Mouse (Mus musculus): ENCODE results near the gene Glud1. TPM values are rescaled to one million over a fixed set of nuclear protein-coding genes. Genes with fewer than 3 reads are reported as not detected.

Glud1 gene
- polyA plus RNA-seq, 1 experiment = 242 TPM

GRCm38 (mm10) chr14:34365147-34365507 is 54.6 kb downstream of the Glud1 start:
- Histone ChIP-seq H3K27ac (ENCODE audit: insufficient read depth, low read depth, low read length) (no peak overlapping the region), H3K4me3 (ENCODE audit: insufficient read depth, low read depth, low read length) (no peak overlapping the region), H3K4me1 (ENCODE audit: control insufficient read depth, insufficient read depth, low read length) (peaks cover 4% of the 10 kb centered on the region), H3K36me3 (ENCODE audit: control insufficient read depth, insufficient read depth, low read length) (no peaks in the 10 kb centered on the region), H3K27me3 (replicated peaks; ENCODE audit: control insufficient read depth, insufficient read depth, low read length) (no peaks in the 10 kb centered on the region)
- no peak for TF ChIP-seq CTCF (conservative IDR thresholded peaks at IDR 0.05; ENCODE audit: insufficient read depth, insufficient read length, low read depth, low read length)
- no peak for TF ChIP-seq POLR2A (IDR thresholded peaks at IDR 0.05; ENCODE audit: low read depth, low read length)
- WGBS = 97% methylated on average over 2 of the region's 2 CpGs
- no peak for DNase-seq

GRCm38 (mm10) chr14:34370203-34370602 is 59.7 kb downstream of the Glud1 start:
- no peak for DNase-seq
- Histone ChIP-seq H3K27me3 (replicated peaks; ENCODE audit: control insufficient read depth, insufficient read depth, low read length) (no peaks in the 10 kb centered on the region), H3K27ac (ENCODE audit: insufficient read depth, low read depth, low read length) (no peak overlapping the region), H3K4me3 (ENCODE audit: insufficient read depth, low read depth, low read length) (no peak overlapping the region), H3K4me1 (ENCODE audit: control insufficient read depth, insufficient read depth, low read length) (no peaks in the 10 kb centered on the region), H3K36me3 (ENCODE audit: control insufficient read depth, insufficient read depth, low read length) (no peaks in the 10 kb centered on the region)
- 69% methylated on average over 3 of the region's 3 CpGs for WGBS
- TF ChIP-seq POLR2A (IDR thresholded peaks at IDR 0.05; ENCODE audit: low read depth, low read length) = no peak
- TF ChIP-seq CTCF (conservative IDR thresholded peaks at IDR 0.05; ENCODE audit: insufficient read depth, insufficient read length, low read depth, low read length) = peak; percentile 47; the same call in 1 of the 2 replicates

GRCm38 (mm10) chr14:34370921-34371320 is 60.4 kb downstream of the Glud1 start:
- no peaks in the 10 kb centered on the region for H3K4me1 ChIP-seq (ENCODE audit: control insufficient read depth, insufficient read depth, low read length)

GRCm38 (mm10) chr14:34371763-34372162 is 61.2 kb downstream of the Glud1 start:
- Histone ChIP-seq H3K36me3 (ENCODE audit: control insufficient read depth, insufficient read depth, low read length) (no peaks in the 10 kb centered on the region), H3K27ac (ENCODE audit: insufficient read depth, low read depth, low read length) (no peak overlapping the region), H3K27me3 (replicated peaks; ENCODE audit: control insufficient read depth, insufficient read depth, low read length) (no peaks in the 10 kb centered on the region), H3K4me3 (ENCODE audit: insufficient read depth, low read depth, low read length) (no peak overlapping the region), H3K4me1 (ENCODE audit: control insufficient read depth, insufficient read depth, low read length) (no peaks in the 10 kb centered on the region)
- WGBS = 53% methylated on average over 2 of the region's 2 CpGs
- TF ChIP-seq CTCF (conservative IDR thresholded peaks at IDR 0.05; ENCODE audit: insufficient read depth, insufficient read length, low read depth, low read length) = no peak
- TF ChIP-seq POLR2A (IDR thresholded peaks at IDR 0.05; ENCODE audit: low read depth, low read length) = no peak
- no peak for DNase-seq

More at GRCm38 (mm10) chr14:34370921-34371320, 60.4 kb downstream of the Glud1 start:
- no peak overlapping the region for H3K4me3 ChIP-seq (ENCODE audit: insufficient read depth, low read depth, low read length)
- TF ChIP-seq CTCF (conservative IDR thresholded peaks at IDR 0.05; ENCODE audit: insufficient read depth, insufficient read length, low read depth, low read length) = no peak
- no peak for TF ChIP-seq POLR2A (IDR thresholded peaks at IDR 0.05; ENCODE audit: low read depth, low read length)
- no peaks in the 10 kb centered on the region for H3K27me3 ChIP-seq (replicated peaks; ENCODE audit: control insufficient read depth, insufficient read depth, low read length)
- H3K36me3 ChIP-seq (ENCODE audit: control insufficient read depth, insufficient read depth, low read length) = no peaks in the 10 kb centered on the region
- WGBS = 90% methylated on average over 3 of the region's 3 CpGs
- H3K27ac ChIP-seq (ENCODE audit: insufficient read depth, low read depth, low read length) = no peak overlapping the region
- DNase-seq = no peak

DNA sequence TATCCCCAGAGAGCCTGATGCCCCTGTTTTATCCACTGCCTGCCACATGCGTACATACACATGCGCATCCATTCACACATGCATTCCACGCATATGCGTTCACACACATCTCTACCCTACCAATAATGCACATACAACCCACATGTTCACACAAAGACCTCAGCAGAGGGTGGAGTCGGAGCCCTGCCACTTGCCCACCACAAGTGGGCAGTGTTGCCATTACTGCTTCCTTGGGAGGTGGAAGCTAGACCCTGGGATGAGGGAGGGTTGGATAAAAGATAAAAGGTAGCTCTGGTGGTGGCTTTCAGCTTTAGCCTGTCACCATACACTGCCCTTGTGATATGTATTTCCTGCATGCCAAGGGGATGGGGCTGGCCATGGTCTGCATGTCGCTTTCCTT is 62.1 kb downstream of the Glud1 start:
- no peaks in the 10 kb centered on the region for H3K36me3 ChIP-seq (ENCODE audit: control insufficient read depth, insufficient read depth, low read length)
- H3K27me3 ChIP-seq (replicated peaks; ENCODE audit: control insufficient read depth, insufficient read depth, low read length) = no peaks in the 10 kb centered on the region
- DNase-seq = peak; percentile 54
- no peak overlapping the region for H3K4me3 ChIP-seq (ENCODE audit: insufficient read depth, low read depth, low read length)
- WGBS = 89% methylated on average over 6 of the region's 6 CpGs
- TF ChIP-seq POLR2A (IDR thresholded peaks at IDR 0.05; ENCODE audit: low read depth, low read length) = no peak
- peak; percentile 65 for TF ChIP-seq CTCF (conservative IDR thresholded peaks at IDR 0.05; ENCODE audit: insufficient read depth, insufficient read length, low read depth, low read length)
- H3K4me1 ChIP-seq (ENCODE audit: control insufficient read depth, insufficient read depth, low read length) = no peaks in the 10 kb centered on the region
- H3K27ac ChIP-seq (ENCODE audit: insufficient read depth, low read depth, low read length) = no peak overlapping the region

GRCm38 (mm10) chr14:34373581-34373980 is 63.1 kb downstream of the Glud1 start:
- H3K36me3 ChIP-seq (ENCODE audit: control insufficient read depth, insufficient read depth, low read length) = no peaks in the 10 kb centered on the region
- DNase-seq = no peak
- H3K4me3 ChIP-seq (ENCODE audit: insufficient read depth, low read depth, low read length) = 0 out of 2 replicates have a peak overlapping the region, but pooled peaks have one; percentile 30
- no peak overlapping the region for H3K27ac ChIP-seq (ENCODE audit: insufficient read depth, low read depth, low read length)
- no peak for TF ChIP-seq CTCF (conservative IDR thresholded peaks at IDR 0.05; ENCODE audit: insufficient read depth, insufficient read length, low read depth, low read length)
- TF ChIP-seq POLR2A (IDR thresholded peaks at IDR 0.05; ENCODE audit: low read depth, low read length) = no peak
- H3K27me3 ChIP-seq (replicated peaks; ENCODE audit: control insufficient read depth, insufficient read depth, low read length) = no peaks in the 10 kb centered on the region
- WGBS = 93% methylated on average over 6 of the region's 6 CpGs
- H3K4me1 ChIP-seq (ENCODE audit: control insufficient read depth, insufficient read depth, low read length) = no peaks in the 10 kb centered on the region

DNA sequence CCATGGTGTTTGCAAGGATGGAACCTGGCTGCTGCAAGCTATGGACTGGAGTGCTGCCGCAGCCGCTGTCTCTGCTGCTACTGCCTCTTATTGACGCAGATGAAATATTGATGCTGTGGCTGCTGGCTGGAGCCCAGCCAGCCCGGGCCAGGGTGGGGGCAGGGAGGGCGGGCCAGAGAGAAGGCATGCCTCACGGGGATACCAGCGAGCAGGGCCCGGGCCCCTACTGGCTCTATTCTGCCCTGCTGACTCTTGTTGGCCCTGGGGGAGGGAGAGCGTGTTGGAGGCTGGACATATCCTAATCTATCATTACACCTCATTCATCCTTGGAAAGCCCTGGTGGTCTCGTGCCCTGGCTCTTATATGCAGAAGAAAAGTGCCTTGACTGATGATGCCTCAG is 64.0 kb downstream of the Glud1 start, which contains the start of gene Sncg:
Gene Sncg (minus strand): TSS at position 213 of the 400 bp plus-strand sequence.
- DNase-seq = no peak
- H3K4me1 ChIP-seq (ENCODE audit: control insufficient read depth, insufficient read depth, low read length) = no peaks in the 10 kb centered on the region
- no peaks in the 10 kb centered on the region for H3K36me3 ChIP-seq (ENCODE audit: control insufficient read depth, insufficient read depth, low read length)
- H3K27me3 ChIP-seq (replicated peaks; ENCODE audit: control insufficient read depth, insufficient read depth, low read length) = no peaks in the 10 kb centered on the region
- 43% methylated on average over 10 of the region's 10 CpGs for WGBS
- H3K27ac ChIP-seq (ENCODE audit: insufficient read depth, low read depth, low read length) = peak within 1 kb of the TSS; percentile 71
- TF ChIP-seq POLR2A (IDR thresholded peaks at IDR 0.05; ENCODE audit: low read depth, low read length) = no peak
- no peak for TF ChIP-seq CTCF (conservative IDR thresholded peaks at IDR 0.05; ENCODE audit: insufficient read depth, insufficient read length, low read depth, low read length)
- peak within 1 kb of the TSS; percentile 48 for H3K4me3 ChIP-seq (ENCODE audit: insufficient read depth, low read depth, low read length)
